Comparison of ENCODE assay signal across 8 mouse cellular contexts in the genomic region with DNA sequence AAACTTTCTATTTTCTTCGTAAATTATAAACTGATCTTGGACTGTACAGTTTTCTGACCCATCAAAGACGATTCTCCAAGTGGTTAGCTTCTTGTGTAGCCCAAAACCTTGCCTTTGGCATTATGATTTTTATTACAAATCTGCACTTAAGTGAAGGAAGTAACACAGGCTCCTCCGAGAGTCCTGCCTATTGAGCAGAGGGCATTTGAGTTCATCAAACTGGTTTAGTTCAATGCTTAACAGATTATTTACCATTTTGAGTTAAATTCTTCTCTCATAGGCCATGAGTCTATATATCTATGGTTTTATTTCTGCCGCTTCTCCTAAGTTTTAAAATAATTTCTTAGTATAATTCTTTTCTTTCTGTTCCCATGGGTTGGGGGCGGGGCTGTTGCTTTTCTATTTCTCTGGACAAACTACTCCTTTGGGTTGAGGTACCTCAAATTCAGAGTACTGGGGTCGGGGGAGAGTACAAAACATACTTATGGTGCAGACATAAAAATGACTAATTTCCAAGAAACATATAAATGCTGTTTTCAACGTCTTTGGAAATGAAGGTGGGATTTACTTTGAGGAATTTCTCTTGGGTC. TPM values are rescaled to one million over a fixed set of nuclear protein-coding genes. Genes with fewer than 3 reads are reported as not detected.
A peak's percentile ranks its signal among the peaks of the same experiment; 100 is the strongest.
DNase-seq lines count a peak whose midpoint lies in the region; ATAC-seq and TF ChIP-seq lines count a peak whose summit lies in the region.

No protein-coding gene starts in this region.

- intact Hi-C loops in gastrocnemius, adult 2 months (cut with DNase I) = loop anchor here (2.0 to 5.0 kb wide), 6 partner anchors 41 to 1581 kb away; partner anchors contain the start of genes Hist1h1a, Hist1h1c, Hist1h1t and Hist1h2ac
- intact Hi-C loops in gastrocnemius, postnatal 36 days (cut with DNase I) = loop anchor here (5.0 to 10.0 kb wide), 2 partner anchors 74 to 112 kb away; partner anchors contain the start of genes Hist1h1c, Hist1h1t and Hist1h4c

- H3K4me2 ChIP-seq in forebrain, embryonic 13.5 days = peak overlapping the region; percentile 91
- peak overlapping the region; percentile 91 for H3K4me2 ChIP-seq in intestine, embryonic 16.5 days (ENCODE audit: low read depth, low read length)

- H3K27ac ChIP-seq in gastrocnemius, adult 2 months = peak overlapping the region; percentile 92
- peak overlapping the region; percentile 98 for H3K27ac ChIP-seq in forebrain, embryonic 13.5 days
- peak overlapping the region; percentile 57 for H3K27ac ChIP-seq in intestine, embryonic 16.5 days (ENCODE audit: low read length)

- 25% methylated on average over 7 of the region's 7 CpGs for WGBS in forebrain, embryonic 13.5 days
- WGBS in intestine, embryonic 16.5 days = 23% methylated on average over 7 of the region's 7 CpGs

- no peaks in the 10 kb centered on the region for H3K9me3 ChIP-seq in forebrain, embryonic 13.5 days (replicated peaks)
- no peaks in the 10 kb centered on the region for H3K9me3 ChIP-seq in intestine, embryonic 16.5 days (ENCODE audit: control insufficient read depth, low read length)

- H3K27me3 ChIP-seq in forebrain, embryonic 13.5 days = no peaks in the 10 kb centered on the region
- H3K27me3 ChIP-seq in intestine, embryonic 16.5 days (replicated peaks; ENCODE audit: control insufficient read depth, insufficient read depth, low read length) = no peaks in the 10 kb centered on the region

- no peak for TF ChIP-seq CTCF in gastrocnemius, adult 2 months (IDR thresholded peaks at IDR 0.05)

- no peak for ATAC-seq in forebrain, embryonic 13.5 days
- no peak for ATAC-seq in intestine, embryonic 16.5 days

- H3K4me1 ChIP-seq in forebrain, embryonic 13.5 days = peaks cover 21% of the 10 kb centered on the region
- H3K4me1 ChIP-seq in intestine, embryonic 16.5 days (ENCODE audit: control insufficient read depth, insufficient read depth, low read length) = no peaks in the 10 kb centered on the region

- no peak for DNase-seq in gastrocnemius, adult 2 months
- DNase-seq in gastrocnemius, postnatal 36 days = no peak
- peak; percentile 54 for DNase-seq in adipocyte (ENCODE audit: low spot score)
- peak; percentile 11 for DNase-seq in lung, postnatal 14 days
- DNase-seq in thymus, postnatal 4 days = peak; percentile 47
- DNase-seq in right cerebral cortex, postnatal 36 days (ENCODE audit: low spot score in 2 of 2) = no peak

- H3K36me3 ChIP-seq in forebrain, embryonic 13.5 days (ENCODE audit: poor library complexity, severe bottlenecking) = no peaks in the 10 kb centered on the region
- H3K36me3 ChIP-seq in intestine, embryonic 16.5 days (ENCODE audit: control insufficient read depth, insufficient read depth, low read length) = no peaks in the 10 kb centered on the region

- H3K4me3 ChIP-seq in gastrocnemius, adult 2 months = peak overlapping the region; percentile 89
- peak overlapping the region; percentile 68 for H3K4me3 ChIP-seq in forebrain, embryonic 13.5 days
- H3K4me3 ChIP-seq in intestine, embryonic 16.5 days (ENCODE audit: low read length) = peak overlapping the region; percentile 65

- H3K9ac ChIP-seq in forebrain, embryonic 13.5 days = peak overlapping the region; percentile 97
- peak overlapping the region; percentile 53; the same call in 1 of the 2 replicates for H3K9ac ChIP-seq in intestine, embryonic 16.5 days (ENCODE audit: low read depth, low read length)

RNA-seq across cellular contexts. Expression of gene Hist1h1e, which starts 0.6 kb away (rescaled TPM):
- 10 to 100 TPM; 29.1 to 34.0 TPM for total RNA-seq in gastrocnemius, adult 2 months (2021)
- 10 to 100 TPM; 42.9 to 50.8 TPM for total RNA-seq in gastrocnemius, postnatal 36 days (2021)
- 25.7 and 29.7 TPM in 2 replicates for polyA plus RNA-seq in forebrain, embryonic 13.5 days (2015; fragmentation: Nextera tagmentation; extraction: Ambion mirVana)
- polyA plus RNA-seq in intestine, embryonic 16.5 days (2015; fragmentation: Nextera tagmentation; extraction: Ambion mirVana) = 10.4 and 13.7 TPM in 2 replicates

RNA-seq across cellular contexts. Expression of gene Hist1h2be, which starts 2.0 kb away (rescaled TPM):
- 10 to 100 TPM; 10.8 to 17.5 TPM for total RNA-seq in gastrocnemius, adult 2 months (2021)
- 10 to 100 TPM; 16.6 to 18.7 TPM for total RNA-seq in gastrocnemius, postnatal 36 days (2021)
- polyA plus RNA-seq in forebrain, embryonic 13.5 days (2015; fragmentation: Nextera tagmentation; extraction: Ambion mirVana) = 2.6 and 2.9 TPM in 2 replicates
- 1.4 and 2.3 TPM in 2 replicates for polyA plus RNA-seq in intestine, embryonic 16.5 days (2015; fragmentation: Nextera tagmentation; extraction: Ambion mirVana)

RNA-seq across cellular contexts. Expression of gene Hist1h4d, which starts 41.6 kb away (rescaled TPM):
- 10 to 100 TPM; 31.0 to 36.0 TPM for total RNA-seq in gastrocnemius, adult 2 months (2021)
- total RNA-seq in gastrocnemius, postnatal 36 days (2021) = 10 to 100 TPM; 39.6 to 39.7 TPM
- 160 and 172 TPM in 2 replicates for polyA plus RNA-seq in forebrain, embryonic 13.5 days (2015; fragmentation: Nextera tagmentation; extraction: Ambion mirVana)
- polyA plus RNA-seq in intestine, embryonic 16.5 days (2015; fragmentation: Nextera tagmentation; extraction: Ambion mirVana) = 61.7 and 73.9 TPM in 2 replicates

RNA-seq across cellular contexts. Expression of gene Hist1h3d, which starts 47.4 kb away (rescaled TPM):
- total RNA-seq in gastrocnemius, adult 2 months (2021) = 1 to 10 TPM; 2.0 to 3.0 TPM
- 1 to 10 TPM; 2.8 to 4.8 TPM for total RNA-seq in gastrocnemius, postnatal 36 days (2021)
- 8.8 TPM in 2 replicates for polyA plus RNA-seq in forebrain, embryonic 13.5 days (2015; fragmentation: Nextera tagmentation; extraction: Ambion mirVana)
- 3.8 and 4.8 TPM in 2 replicates for polyA plus RNA-seq in intestine, embryonic 16.5 days (2015; fragmentation: Nextera tagmentation; extraction: Ambion mirVana)

RNA-seq across cellular contexts. Expression of gene Hist1h2ad, which starts 48.8 kb away (rescaled TPM):
- 1 to 10 TPM; 1.0 to 1.3 TPM for total RNA-seq in gastrocnemius, adult 2 months (2021)
- total RNA-seq in gastrocnemius, postnatal 36 days (2021) = 1 to 10 TPM; 1.2 to 2.2 TPM
- 3.8 and 4.8 TPM in 2 replicates for polyA plus RNA-seq in forebrain, embryonic 13.5 days (2015; fragmentation: Nextera tagmentation; extraction: Ambion mirVana)
- 0.65 and 2.7 TPM in 2 replicates for polyA plus RNA-seq in intestine, embryonic 16.5 days (2015; fragmentation: Nextera tagmentation; extraction: Ambion mirVana)

Comparison
In these comparisons a context has a peak if more than half of its experiments do, and no peak if none do; other contexts are left out.
1. DNase-seq: peak in adipocyte (single experiment), lung, postnatal 14 days (single experiment) and thymus, postnatal 4 days (single experiment); none in gastrocnemius, adult 2 months (single experiment), gastrocnemius, postnatal 36 days (0 of 2) and right cerebral cortex, postnatal 36 days (0 of 2).
2. Peak in every context shown above with its lines, with median percentiles within 50 percentile points of each other: H3K27ac ChIP-seq and H3K4me3 ChIP-seq.